Mouse (Mus musculus) G1E (cell line): ENCODE data around the gene Gm525.

ENCODE experiments used
- CTCF ChIP-seq: IDR thresholded peaks from 2 replicates; pipeline ENCODE4 v1.5.1; 2012; ENCODE audit warnings: low read depth, low read length, inconsistent platforms, mixed read lengths
- GATA1 ChIP-seq: IDR thresholded peaks from 2 replicates; pipeline ENCODE4 v1.6.1; 2012; ENCODE audit warnings: borderline replicate concordance, low read length, inconsistent platforms, mixed read lengths

DNA sequence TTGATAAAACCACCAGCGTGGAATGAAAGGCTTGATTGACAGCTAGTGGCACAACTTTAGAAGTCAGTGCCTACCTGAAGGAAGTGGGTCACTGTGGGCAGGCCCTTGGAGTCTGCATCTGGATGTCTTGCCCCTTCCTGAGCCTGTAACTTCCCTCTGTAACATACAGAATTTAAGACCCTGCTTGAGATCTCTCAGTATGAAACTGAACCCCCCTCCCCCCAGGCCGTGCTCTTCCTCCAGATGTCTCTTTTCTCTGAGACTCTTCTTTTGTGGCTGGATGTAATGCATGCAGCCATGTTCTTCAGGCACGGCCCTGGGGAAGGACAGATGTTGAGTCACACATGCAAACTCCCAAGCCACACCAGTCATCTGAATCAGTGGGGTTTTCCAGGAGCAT is 21.7 kb downstream of the Gm525 start:
- no peak for TF ChIP-seq CTCF
- TF ChIP-seq GATA1: no peak
